Mouse (Mus musculus) frontal cortex, postnatal 36 days (tissue): ENCODE data around the gene Serp1.

Experiments
- DNase-seq, 2 experiments: peaks; one replicate each; pipeline ENCODE4 v3.0.0; 2022; ENCODE audit warnings: low spot score in 2 of 2

The Serp1 gene

GRCm38 (mm10) chr3:58525652-58526407, at the start of gene Serp1, which contains the start of gene Eif2a:
Gene Serp1, minus strand, starts transcription at chr3:58525892.
Gene Eif2a, plus strand, starts transcription at chr3:58525821.
- DNase-seq, result peak; percentile 99 to 100

GRCm38 (mm10) chr3:58570821-58571220, 45.1 kb upstream of the Serp1 start:
- no peak for DNase-seq

- no peak for DNase-seq
These were observed 35.7 kb upstream of the Serp1 start for GRCm38 (mm10) chr3:58561437-58561836.

- DNase-seq, result no peak
These were observed 34.2 kb upstream of the Serp1 start for GRCm38 (mm10) chr3:58559887-58560286.

DNA sequence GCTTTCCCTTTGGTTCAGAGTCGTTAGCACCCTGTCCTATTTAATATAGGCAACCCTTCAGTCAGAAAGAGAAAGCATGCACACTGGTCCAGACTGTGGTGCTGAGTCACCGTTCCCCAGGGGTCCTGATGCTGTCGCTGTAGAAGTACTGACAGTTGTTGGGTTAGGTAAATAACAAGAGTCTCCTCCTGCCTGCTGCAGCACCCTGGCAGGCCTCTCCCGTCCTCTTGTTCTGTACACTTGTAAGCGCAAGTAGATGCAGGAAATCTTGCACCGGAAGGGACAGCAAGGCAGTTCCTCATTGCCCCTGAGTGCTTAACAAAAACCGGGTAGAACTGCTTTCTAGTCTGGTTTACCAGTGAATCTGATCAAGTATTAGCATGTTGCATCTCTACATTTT, 31.0 kb upstream of the Serp1 start:
- DNase-seq, result no peak

GRCm38 (mm10) chr3:58552001-58552811, 26.5 kb upstream of the Serp1 start:
- DNase-seq, result no peak

- DNase-seq, result no peak
These were observed 10.9 kb upstream of the Serp1 start for GRCm38 (mm10) chr3:58536573-58536972.

DNA sequence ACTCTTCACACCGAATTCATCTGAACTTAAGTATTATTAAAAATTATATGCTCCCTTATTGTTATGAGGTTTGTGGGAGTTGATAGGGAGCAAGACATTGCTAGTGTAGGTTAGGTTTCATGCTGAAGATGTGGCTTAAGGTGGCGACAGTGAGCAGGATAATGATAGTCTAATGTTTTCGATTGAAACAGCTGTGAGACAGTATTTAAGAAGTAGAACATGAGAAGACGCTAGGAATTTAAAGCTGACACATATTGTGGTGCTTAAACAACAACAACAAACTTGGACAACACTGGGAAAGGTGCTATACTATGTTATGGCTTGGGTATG, 681 bp upstream of the Serp1 start:
- no peak for DNase-seq

GRCm38 (mm10) chr3:58525166-58525565, 526 bp downstream of the Serp1 start:
- DNase-seq, result no peak

GRCm38 (mm10) chr3:58524246-58524645, 1.4 kb downstream of the Serp1 start:
- no peak for DNase-seq

DNA sequence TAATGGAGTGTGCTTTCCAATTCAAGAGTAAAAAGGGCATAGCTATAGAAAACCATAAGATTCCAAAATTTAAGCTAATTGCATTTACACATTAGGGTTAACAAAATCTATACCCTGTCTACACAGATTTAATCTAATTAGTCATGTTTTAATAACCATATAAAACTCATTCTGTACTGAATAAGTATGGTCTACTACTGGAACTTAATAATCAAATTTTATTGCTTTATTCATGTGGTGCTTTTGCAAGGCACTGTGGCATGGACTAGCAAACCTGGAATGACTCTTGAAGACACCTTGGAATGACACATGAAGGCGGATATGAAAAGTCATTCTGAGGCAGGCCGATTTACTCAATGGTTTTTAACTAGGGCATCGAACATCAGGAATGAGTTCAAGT, 2.3 kb downstream of the Serp1 start:
- no peak for DNase-seq

DNA sequence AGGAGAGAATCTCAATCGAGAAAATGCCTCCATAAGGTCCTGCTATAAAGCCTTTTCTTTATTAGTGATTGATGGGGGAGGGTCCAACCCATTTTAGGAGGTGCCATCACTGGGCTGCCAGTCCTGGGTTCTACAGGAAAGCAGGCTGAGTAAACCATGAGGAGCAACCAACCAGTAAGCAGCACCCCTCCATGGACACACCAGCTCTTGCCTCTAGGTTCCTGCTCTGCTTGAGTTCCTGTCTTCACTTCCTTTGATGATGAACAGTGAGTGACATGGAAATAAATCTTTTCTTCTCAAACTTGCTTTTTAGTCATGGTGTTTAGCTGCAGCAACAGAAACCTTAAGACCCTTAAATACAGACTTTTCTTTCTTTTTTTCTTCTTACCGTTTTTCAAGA, 4.3 kb downstream of the Serp1 start:
- DNase-seq, result no peak

DNA sequence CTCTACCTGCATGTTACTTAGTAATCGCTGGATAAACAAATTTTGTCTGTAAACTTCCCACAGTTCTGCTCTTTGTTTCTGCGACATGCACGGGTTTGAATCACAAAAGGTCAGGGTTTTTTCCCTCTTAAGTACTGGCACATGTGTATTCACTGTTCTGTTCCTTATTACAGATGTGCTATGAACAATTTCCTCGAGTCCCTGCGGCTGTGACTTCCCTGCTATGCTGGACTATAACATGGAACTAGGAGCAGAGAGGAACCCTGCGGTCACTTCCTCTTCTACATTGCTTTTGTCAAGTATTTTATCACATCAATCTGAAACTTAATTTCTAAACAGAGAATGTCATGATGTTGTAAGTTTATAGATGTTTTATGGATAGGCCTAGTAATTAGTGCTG, 5.4 kb downstream of the Serp1 start:
- no peak for DNase-seq

- DNase-seq, result no peak
These were observed 6.2 kb downstream of the Serp1 start for GRCm38 (mm10) chr3:58519536-58519935.

GRCm38 (mm10) chr3:58518962-58519361, 6.7 kb downstream of the Serp1 start:
- no peak for DNase-seq

DNA sequence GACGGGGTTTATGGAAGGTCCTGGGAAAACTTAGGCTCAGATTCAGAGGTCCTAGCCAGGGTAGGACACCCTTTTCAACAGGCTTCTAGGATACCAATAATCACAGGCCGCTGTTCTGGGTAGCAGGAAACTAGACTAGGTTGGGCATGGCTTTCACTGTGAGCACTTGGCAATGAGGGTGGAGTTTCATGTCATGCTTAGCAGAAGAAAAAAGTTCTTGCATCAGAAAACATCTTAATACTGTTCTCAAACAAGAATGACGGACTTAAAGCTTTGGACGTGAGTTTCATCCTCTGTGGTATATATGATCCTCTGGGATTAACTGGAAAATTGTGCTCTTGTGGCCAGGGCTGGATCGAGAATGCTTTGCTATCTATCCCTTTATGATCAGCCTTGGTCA, 7.9 kb downstream of the Serp1 start:
- no peak for DNase-seq

DNA sequence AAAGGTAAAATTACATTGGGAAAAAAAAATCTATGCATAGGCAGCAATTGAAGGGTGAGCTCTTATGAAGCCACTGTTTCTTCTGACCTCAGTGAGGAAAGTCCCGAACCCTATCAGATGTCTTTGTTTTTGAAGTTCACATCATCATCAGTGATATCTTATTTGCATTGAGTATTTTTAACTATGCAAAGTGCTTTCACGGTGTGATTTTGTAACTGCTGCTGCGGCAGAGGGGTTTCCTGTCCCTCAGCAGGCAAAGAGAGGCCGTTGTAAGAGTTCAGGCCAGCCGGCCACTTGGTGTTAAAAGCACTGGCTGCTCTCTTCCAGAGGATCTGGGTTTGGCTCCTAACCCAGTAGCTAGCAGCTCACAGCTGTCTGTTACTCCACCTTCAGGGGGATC, 8.4 kb downstream of the Serp1 start:
- no peak for DNase-seq

DNA sequence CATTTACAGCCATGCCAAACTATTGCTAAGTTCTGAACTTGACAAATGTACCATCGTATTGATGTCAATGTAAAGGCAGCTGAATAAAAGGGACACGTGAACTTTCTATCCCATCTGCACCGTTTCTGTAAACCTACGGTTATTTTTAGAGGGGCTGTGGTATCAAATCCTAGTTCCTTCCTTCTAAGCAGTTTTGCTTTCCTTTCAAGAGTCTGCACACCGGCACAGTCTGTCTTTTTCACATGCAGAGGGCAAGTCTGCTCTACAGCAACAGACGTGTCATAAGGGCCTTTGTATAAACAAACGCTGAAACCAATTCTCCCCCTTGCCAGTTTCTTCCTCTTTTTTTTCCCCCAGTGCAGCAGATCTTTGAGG, 9.1 kb downstream of the Serp1 start:
- no peak for DNase-seq

GRCm38 (mm10) chr3:58515947-58516601, 9.6 kb downstream of the Serp1 start:
- DNase-seq, result no peak

- no peak for DNase-seq
These were observed 12.2 kb downstream of the Serp1 start for GRCm38 (mm10) chr3:58513483-58513882.

- no peak for DNase-seq
These were observed 13.0 kb downstream of the Serp1 start for GRCm38 (mm10) chr3:58512740-58513139.

- DNase-seq, result no peak
These were observed 14.1 kb downstream of the Serp1 start for GRCm38 (mm10) chr3:58511581-58511980.
